Mouse (Mus musculus): ENCODE results near the gene Antxr2.
A peak's percentile ranks its signal among the peaks of the same experiment; 100 is the strongest.

Antxr2 gene

GRCm38 (mm10) chr5:97837333-97837732, 193.5 kb downstream of the Antxr2 start:
- DNase-seq (ENCODE audit: inconsistent ontology term), result no peak

GRCm38 (mm10) chr5:97835418-97835817, 195.4 kb downstream of the Antxr2 start:
- no peak for DNase-seq (ENCODE audit: inconsistent ontology term)

DNA sequence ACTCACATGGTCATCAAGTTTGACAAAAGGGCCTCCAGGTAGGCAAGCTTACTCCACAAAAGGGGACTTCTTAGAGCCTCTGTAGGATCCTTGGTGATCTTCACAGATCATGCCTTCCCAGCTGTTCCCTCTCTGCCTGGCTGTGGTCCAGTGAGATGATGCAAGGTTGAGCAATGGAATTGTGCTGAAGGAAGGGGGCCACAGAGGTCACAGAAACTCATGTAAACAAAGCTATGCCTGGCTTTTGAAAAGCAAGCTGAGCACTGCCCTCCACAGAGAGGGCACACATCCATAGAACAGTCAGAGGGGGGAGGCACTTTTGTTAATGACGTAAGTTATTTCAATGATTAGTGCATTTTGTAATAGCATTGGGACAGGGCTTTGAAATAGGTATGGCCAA, 196.1 kb downstream of the Antxr2 start:
- peak; percentile 25 for DNase-seq (ENCODE audit: inconsistent ontology term)
